Mouse (Mus musculus): ENCODE measurements around the gene Gm10135.

GRCm38 (mm10) chr5:72987786-72988185 lies 13.3 kb upstream of the Gm10135 start:
- TF ChIP-seq CTCF (IDR thresholded peaks at IDR 0.05; ENCODE audit: insufficient read depth, low read length) (no peak), POLR2A (IDR thresholded peaks at IDR 0.05; ENCODE audit: borderline replicate concordance, extremely low read depth, low read depth, low read length) (no peak)
